Comparison of ENCODE assay signal across 11 mouse cellular contexts in the genomic region with DNA sequence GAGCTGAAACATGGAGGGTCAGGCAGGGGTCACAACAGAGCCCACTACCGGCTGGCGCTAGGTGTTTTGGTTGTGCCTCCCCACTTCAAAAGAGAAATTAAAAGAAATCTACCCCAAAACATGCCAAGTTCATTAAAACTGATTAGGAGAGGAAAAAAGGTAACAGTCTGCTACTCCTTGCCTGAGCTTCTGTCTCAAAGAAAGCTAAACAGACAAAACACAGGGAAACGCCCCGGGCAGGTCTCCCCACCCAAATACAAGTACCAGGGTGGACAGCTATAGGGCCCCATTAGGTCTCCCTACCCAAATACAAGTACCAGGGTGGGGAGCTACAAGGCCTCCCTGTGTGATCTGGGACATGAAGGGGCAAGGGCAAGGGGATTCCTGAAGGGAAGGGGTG. TPM values are rescaled to one million over a fixed set of nuclear protein-coding genes. Genes with fewer than 3 reads are reported as not detected.
DNase-seq lines count a peak whose midpoint lies in the region; ATAC-seq and TF ChIP-seq lines count a peak whose summit lies in the region.
"Had no signal": no experiment of that assay in that cellular context is flagged by ENCODE, and none has a peak within 500 bp of the region (broad histone marks: within the 10 kb centered on the region; RNA-seq: fewer than 3 reads in every experiment).

TSS of gene Gm26602 (plus strand) at position 301 of the 400 bp plus-strand sequence.

- 0 out of 2 replicates have a peak within 1 kb of the TSS, but pooled peaks have one; percentile 20 for H3K9ac ChIP-seq in heart, embryonic 12.5 days
- no peak within 1 kb of the TSS for H3K9ac ChIP-seq in liver, postnatal 0 days (replicated peaks)

- no peaks in the 10 kb centered on the region for H3K9me3 ChIP-seq in heart, embryonic 12.5 days (replicated peaks)
- H3K9me3 ChIP-seq in liver, postnatal 0 days (ENCODE audit: low read length), result no peaks in the 10 kb centered on the region

- H3K4me1 ChIP-seq in heart, embryonic 12.5 days (replicated peaks), result peaks cover 28% of the 10 kb centered on the region
- H3K4me1 ChIP-seq in spleen, adult 2 months (ENCODE audit: control insufficient read depth, insufficient read depth, insufficient read length), result peaks cover 6% of the 10 kb centered on the region; the same call in 1 of the 2 replicates
- H3K4me1 ChIP-seq in liver, postnatal 0 days (ENCODE audit: insufficient read depth), result peaks cover 38% of the 10 kb centered on the region

- no peak for TF ChIP-seq POLR2A in spleen, adult 2 months (IDR thresholded peaks at IDR 0.05; ENCODE audit: low read depth, low read length)

- H3K27ac ChIP-seq in heart, embryonic 12.5 days (ENCODE audit: poor library complexity, severe bottlenecking), result no peak within 1 kb of the TSS
- H3K27ac ChIP-seq in spleen, adult 2 months (ENCODE audit: insufficient read depth, low read length), result peak within 1 kb of the TSS; percentile 71; the same call in 1 of the 2 replicates
- peak within 1 kb of the TSS; percentile 97; the same call in 1 of the 2 replicates for H3K27ac ChIP-seq in liver, postnatal 0 days (ENCODE audit: low read depth)

- peaks cover 47% of the 10 kb centered on the region for H3K36me3 ChIP-seq in heart, embryonic 12.5 days
- H3K36me3 ChIP-seq in spleen, adult 2 months (ENCODE audit: control insufficient read depth, insufficient read depth, low read length), result peaks cover 9% of the 10 kb centered on the region
- peaks cover 19% of the 10 kb centered on the region for H3K36me3 ChIP-seq in liver, postnatal 0 days (replicated peaks; ENCODE audit: insufficient read depth, low read length)

- TF ChIP-seq EP300 in liver, postnatal 0 days (IDR thresholded peaks at IDR 0.05; ENCODE audit: low read depth), result no peak

- no peaks in the 10 kb centered on the region for H3K27me3 ChIP-seq in heart, embryonic 12.5 days (replicated peaks)
- H3K27me3 ChIP-seq in spleen, adult 2 months (ENCODE audit: control insufficient read depth, insufficient read depth, low read length), result no peaks in the 10 kb centered on the region
- H3K27me3 ChIP-seq in liver, postnatal 0 days (ENCODE audit: insufficient read depth, low read length), result no peaks in the 10 kb centered on the region

- DNase-seq in heart, postnatal 4 days, result no peak
- DNase-seq in spleen, adult 2 months (ENCODE audit: low read depth in 1 of 2, low spot score in 2 of 2), result no peak
- no peak for DNase-seq in spleen, postnatal 10 days (ENCODE audit: low spot score in 2 of 2)
- DNase-seq in liver, postnatal 0 days, result no peak
- DNase-seq in ovary, postnatal 36 days (ENCODE audit: low spot score), result no peak
- no peak for DNase-seq in left cerebral cortex, adult 9 months (ENCODE audit: low spot score in 2 of 2)
- DNase-seq in urinary bladder, postnatal 25 days (ENCODE audit: low spot score), result no peak
- DNase-seq: kidney, adult 2 months; lung, postnatal 14 days had no signal

- H3K4me2 ChIP-seq in heart, embryonic 12.5 days, result no peak within 1 kb of the TSS
- H3K4me2 ChIP-seq in liver, postnatal 0 days (ENCODE audit: low read depth, low read length), result no peak within 1 kb of the TSS

- H3K4me3 ChIP-seq in heart, embryonic 12.5 days, result no peak within 1 kb of the TSS
- no peak within 1 kb of the TSS for H3K4me3 ChIP-seq in spleen, adult 2 months (ENCODE audit: extremely low read depth, insufficient read depth, insufficient read length)
- no peak within 1 kb of the TSS for H3K4me3 ChIP-seq in liver, postnatal 0 days (ENCODE audit: low read depth, low read length)

- TF ChIP-seq CTCF in spleen, adult 2 months (IDR thresholded peaks at IDR 0.05; ENCODE audit: extremely low read depth, insufficient read depth, insufficient read length, insufficient replicate concordance), result no peak
- TF ChIP-seq CTCF in liver, postnatal 0 days (IDR thresholded peaks at IDR 0.05; ENCODE audit: low read depth), result no peak

- no peak for ATAC-seq in heart, embryonic 12.5 days (ENCODE audit: insufficient number of reproducible peaks, low FRiP score)
- no peak for ATAC-seq in liver, postnatal 0 days

- WGBS in heart, embryonic 12.5 days, result 89% methylated on average over 4 of the region's 4 CpGs
- 99% methylated on average over 4 of the region's 4 CpGs for WGBS in spleen, adult 2 months
- 96% methylated on average over 4 of the region's 4 CpGs for WGBS in liver, postnatal 0 days (ENCODE audit: insufficient replicate concordance)

RNA-seq across cellular contexts. Expression of gene Gm26602, which starts in this region (rescaled TPM):
- 16.8 and 19.3 TPM in 2 replicates for polyA plus RNA-seq in heart, embryonic 12.5 days (2016; fragmentation: Nextera tagmentation; extraction: Ambion mirVana)
- total RNA-seq in heart, postnatal 4 days (2021), result not detected
- not detected in 2 replicates for polyA plus RNA-seq in spleen, adult 2 months (2012; rRNA removed)
- 4.6 TPM in 1 of 2 replicates, not detected in the other for polyA plus RNA-seq in liver, postnatal 0 days (2015; fragmentation: Nextera tagmentation; extraction: Ambion mirVana)
- polyA plus RNA-seq: C2C12; kidney, adult 2 months had no signal
